Mouse (Mus musculus): ENCODE measurements around the gene Ltf.

Gene Ltf

GRCm38 (mm10) chr9:111019022-111019421, at the start of gene Ltf:
Gene Ltf (plus strand): TSS chr9:111019271.
- no peak for DNase-seq

GRCm38 (mm10) chr9:110979411-110979810, 39.7 kb upstream of the Ltf start:
- DNase-seq: no peak

GRCm38 (mm10) chr9:110982351-110982750, 36.7 kb upstream of the Ltf start:
- DNase-seq: no peak

GRCm38 (mm10) chr9:110984096-110984495, 35.0 kb upstream of the Ltf start:
- no peak for DNase-seq

GRCm38 (mm10) chr9:110985541-110985940, 33.5 kb upstream of the Ltf start:
- no peak for DNase-seq

- no peak for DNase-seq
Observed at GRCm38 (mm10) chr9:110985951-110986350, 33.1 kb upstream of the Ltf start.

- no peak for DNase-seq
Observed at GRCm38 (mm10) chr9:110987331-110987730, 31.7 kb upstream of the Ltf start.

- DNase-seq: no peak
Observed at GRCm38 (mm10) chr9:110988078-110988477, 31.0 kb upstream of the Ltf start.

GRCm38 (mm10) chr9:110989141-110989540, 29.9 kb upstream of the Ltf start:
- no peak for DNase-seq

- DNase-seq: no peak
Observed at GRCm38 (mm10) chr9:110989543-110989942, 29.5 kb upstream of the Ltf start.

GRCm38 (mm10) chr9:110990204-110990603, 28.9 kb upstream of the Ltf start, which contains the start of gene Rtp3:
Gene Rtp3 (minus strand): TSS chr9:110990583.
- DNase-seq: no peak

- no peak for DNase-seq
Observed at GRCm38 (mm10) chr9:110993281-110993709, 25.8 kb upstream of the Ltf start.

GRCm38 (mm10) chr9:110994716-110995172, 24.3 kb upstream of the Ltf start:
- peak; percentile 71 to 74 for DNase-seq

- DNase-seq: peak; percentile 68 to 80
Observed at GRCm38 (mm10) chr9:110997245-110997644, 21.8 kb upstream of the Ltf start.

GRCm38 (mm10) chr9:110999056-110999455, 20.0 kb upstream of the Ltf start:
- DNase-seq: no peak

- DNase-seq: no peak
Observed at GRCm38 (mm10) chr9:110999856-111000255, 19.2 kb upstream of the Ltf start.

- DNase-seq: no peak
Observed at GRCm38 (mm10) chr9:111001621-111002020, 17.4 kb upstream of the Ltf start.

GRCm38 (mm10) chr9:111003279-111003678, 15.8 kb upstream of the Ltf start:
- DNase-seq: no peak

GRCm38 (mm10) chr9:111006544-111006943, 12.5 kb upstream of the Ltf start:
- no peak for DNase-seq

- no peak for DNase-seq
Observed at GRCm38 (mm10) chr9:111009763-111010162, 9.3 kb upstream of the Ltf start.

GRCm38 (mm10) chr9:111011550-111011949, 7.5 kb upstream of the Ltf start:
- no peak for DNase-seq

GRCm38 (mm10) chr9:111012041-111012440, 7.0 kb upstream of the Ltf start:
- DNase-seq: no peak

GRCm38 (mm10) chr9:111015658-111016057, 3.4 kb upstream of the Ltf start:
- no peak for DNase-seq

GRCm38 (mm10) chr9:111026791-111027190, 7.7 kb downstream of the Ltf start:
- no peak for DNase-seq

- DNase-seq: no peak
Observed at GRCm38 (mm10) chr9:111033717-111034116, 14.6 kb downstream of the Ltf start.

GRCm38 (mm10) chr9:111039966-111040365, 20.9 kb downstream of the Ltf start:
- DNase-seq: peak; percentile 34 to 63
